Mouse (Mus musculus) liver, embryonic 14.5 days (tissue): Measurements from ENCODE around the gene Prss45.

Source experiments
- CTCF ChIP-seq: IDR thresholded peaks from 2 replicates; pipeline ENCODE4 v1.5.1; 2016; ENCODE audit warnings: antibody characterized with exemption, low read depth, control low read depth
- EP300 ChIP-seq: IDR thresholded peaks from 2 replicates; pipeline ENCODE4 v1.6.1; 2016; ENCODE audit warnings: antibody characterized with exemption, low read depth

- TF ChIP-seq CTCF (no peak), EP300 (no peak)
Measured at GRCm38 (mm10) chr9:110810051-110810450, 24.3 kb upstream of the Prss45 start.
